Mouse (Mus musculus) hindbrain, embryonic 16.5 days (tissue): Measurements from ENCODE around the gene Fbxw11. TPM values are rescaled to one million over a fixed set of nuclear protein-coding genes. Genes with fewer than 3 reads are reported as not detected.

Experiments used
- ATAC-seq: fragments of 200-750 bp; cut with Nextera tagmentation; 2 replicates; pipeline ENCODE4 v1.8.0; 2017; ENCODE audit warnings: moderate TSS enrichment, moderate library complexity
- H3K27ac ChIP-seq: fragments of 300-500 bp; sonication (generic); 2 replicates; pipeline ENCODE4 v1.5.1; 2014; ENCODE audit warnings: low read depth, mild to moderate bottlenecking, control low read depth, low read length, moderate library complexity
- H3K27me3 ChIP-seq: fragments of 300-500 bp; sonication (generic); replicated peaks from 2 replicates; pipeline ENCODE4 v1.6.1; 2014; ENCODE audit warnings: low read length; ENCODE audit not compliant: control insufficient read depth, insufficient read depth
- H3K36me3 ChIP-seq: fragments of 300-500 bp; sonication (generic); 2 replicates; pipeline ENCODE4 v1.6.1; 2014; ENCODE audit warnings: mild to moderate bottlenecking, low read length, moderate library complexity, mixed read lengths; ENCODE audit not compliant: control insufficient read depth, insufficient read depth
- H3K4me1 ChIP-seq: fragments of 300-500 bp; sonication (generic); 2 replicates; pipeline ENCODE4 v1.6.1; 2014; ENCODE audit warnings: low read depth, low read length; ENCODE audit not compliant: control insufficient read depth, insufficient read depth
- H3K4me2 ChIP-seq: fragments of 300-500 bp; sonication (generic); 2 replicates; pipeline ENCODE4 v1.6.1; 2014; ENCODE audit warnings: mild to moderate bottlenecking, low read length, control low read depth, moderate library complexity
- H3K4me3 ChIP-seq: fragments of 300-500 bp; sonication (generic); 2 replicates; pipeline ENCODE4 v1.5.1; 2014; ENCODE audit warnings: mild to moderate bottlenecking, low read length, control low read depth, moderate library complexity
- H3K9ac ChIP-seq: fragments of 300-500 bp; sonication (generic); 2 replicates; pipeline ENCODE4 v1.6.1; 2014; ENCODE audit warnings: low read depth, mild to moderate bottlenecking, control low read depth, low read length, moderate library complexity
- H3K9me3 ChIP-seq: fragments of 300-500 bp; sonication (generic); 2 replicates; pipeline ENCODE4 v1.6.1; 2014; ENCODE audit warnings: mild to moderate bottlenecking, low read length, moderate library complexity; ENCODE audit not compliant: control insufficient read depth
- WGBS: fragments of 180-500 bp; shearing (Covaris S2); extraction: QIAGEN DNeasy Blood & Tissue Kit; methylation state at CpG from one replicate; pipeline ENCODE4 v1.1.7; 2014; 5-methylcytosine and 5-hydroxymethylcytosine counted together
- polyA plus RNA-seq: library from polyadenylated mRNA; unstranded; fragments of >200 nt; fragmentation: Nextera tagmentation; extraction: Ambion mirVana; gene quantifications from 2 replicates; pipeline ENCODE4 v1.2.1, GENCODE M21; 2015

Gene Fbxw11
- polyA plus RNA-seq, 1 experiment from 2014 or later = 106 TPM

DNA sequence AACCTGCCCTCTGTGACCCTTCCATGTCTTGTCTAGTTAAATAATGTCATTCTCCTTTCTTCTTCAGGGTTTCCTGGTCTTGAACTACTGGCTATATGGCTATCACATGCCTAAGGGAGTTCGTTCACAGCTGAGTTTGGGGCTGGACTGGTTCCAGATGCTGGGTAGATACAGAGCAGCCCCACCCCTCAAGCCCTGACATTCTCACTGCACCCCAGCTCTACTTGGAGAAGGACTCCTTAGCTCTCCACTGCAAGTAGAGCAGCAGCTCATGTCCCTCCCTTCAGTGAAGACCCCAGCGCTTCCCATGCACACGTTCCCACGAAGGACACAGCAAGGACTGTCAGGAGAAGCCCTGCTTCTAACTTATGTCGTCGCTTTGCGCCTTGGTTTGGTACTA lies 101.9 kb downstream of the Fbxw11 start:
- Histone ChIP-seq H3K27me3 (no peaks in the 10 kb centered on the region), H3K4me3 (no peak overlapping the region), H3K27ac (no peak overlapping the region), H3K4me2 (no peak overlapping the region), H3K9me3 (0 out of 2 replicates have a peak, but pooled peaks cover 3% of the 10 kb centered on the region), H3K9ac (no peak overlapping the region), H3K36me3 (peaks cover 33% of the 10 kb centered on the region), H3K4me1 (no peaks in the 10 kb centered on the region)
- no peak for ATAC-seq
- WGBS = 95% methylated on average over 7 of the region's 7 CpGs

DNA sequence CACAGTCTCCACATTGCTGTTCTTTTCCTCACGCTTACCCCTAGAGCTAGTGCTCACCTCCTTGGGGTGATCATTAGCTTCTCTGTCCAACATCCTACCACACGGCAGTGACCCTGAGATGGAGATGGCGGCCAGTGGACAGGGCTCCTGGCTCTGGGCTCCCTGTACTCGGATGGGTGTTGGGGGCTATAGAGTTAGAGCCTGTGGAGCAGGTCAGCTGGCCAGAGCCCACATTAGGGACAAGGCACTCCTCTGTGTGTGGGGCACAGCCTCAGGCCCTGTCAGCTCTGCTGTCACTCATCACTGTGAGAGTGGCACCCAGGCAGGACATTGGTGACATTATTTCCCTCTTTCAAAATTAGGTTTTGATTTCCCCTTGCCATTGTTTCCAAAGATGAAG lies 102.9 kb downstream of the Fbxw11 start:
- Histone ChIP-seq H3K36me3 (peaks cover 29% of the 10 kb centered on the region), H3K9ac (no peak overlapping the region), H3K4me3 (no peak overlapping the region), H3K9me3 (0 out of 2 replicates have a peak, but pooled peaks cover 3% of the 10 kb centered on the region), H3K27me3 (no peaks in the 10 kb centered on the region), H3K4me2 (no peak overlapping the region), H3K4me1 (no peaks in the 10 kb centered on the region), H3K27ac (no peak overlapping the region)
- no peak for ATAC-seq
- WGBS = 90% methylated on average over 4 of the region's 4 CpGs

DNA sequence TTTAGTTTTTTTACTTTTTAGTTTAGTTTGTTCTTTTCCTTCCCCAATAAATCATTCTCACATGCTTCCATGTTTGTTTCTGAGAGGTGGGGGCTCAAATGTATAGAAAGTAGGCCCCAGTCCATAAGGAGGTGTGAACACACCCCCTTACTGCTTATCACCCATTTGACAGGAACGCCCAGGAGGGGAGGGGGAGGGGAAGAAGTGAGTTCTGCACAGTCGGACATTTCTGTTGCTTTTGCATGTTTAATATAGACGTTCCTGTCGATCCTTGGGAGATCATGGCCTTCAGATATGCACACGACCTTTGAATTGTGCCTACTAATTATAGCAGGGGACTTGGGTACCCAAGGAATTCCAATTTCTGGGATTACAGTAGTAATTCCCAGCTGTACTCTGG lies 103.5 kb downstream of the Fbxw11 start:
- WGBS = 67% methylated on average over 5 of the region's 5 CpGs
- Histone ChIP-seq H3K36me3 (peaks cover 25% of the 10 kb centered on the region), H3K9ac (no peak overlapping the region)

DNA sequence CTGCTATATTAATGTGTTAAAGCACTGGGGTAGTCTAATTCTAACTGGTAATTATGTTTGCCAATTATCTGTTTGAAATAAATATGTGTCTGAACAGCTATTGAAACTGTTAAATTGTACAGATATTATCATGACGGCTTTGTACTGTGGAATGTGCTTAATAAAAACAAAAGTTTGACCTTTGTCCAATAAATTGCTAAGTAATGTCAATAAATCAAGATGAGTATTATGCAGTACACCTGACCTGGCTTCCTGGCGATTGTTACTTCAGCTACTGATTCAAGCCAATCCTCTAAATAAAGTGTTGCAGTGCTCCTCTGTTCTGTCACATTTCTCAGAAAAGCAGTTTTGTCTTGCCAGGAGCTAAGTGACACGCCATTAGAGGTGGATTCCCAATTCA lies 104.0 kb downstream of the Fbxw11 start:
- Histone ChIP-seq H3K4me1 (no peaks in the 10 kb centered on the region), H3K9ac (no peak overlapping the region), H3K27me3 (no peaks in the 10 kb centered on the region), H3K36me3 (peaks cover 22% of the 10 kb centered on the region), H3K4me2 (no peak overlapping the region), H3K9me3 (0 out of 2 replicates have a peak, but pooled peaks cover under 1% of the 10 kb centered on the region), H3K27ac (no peak overlapping the region), H3K4me3 (no peak overlapping the region)
- no peak for ATAC-seq
- WGBS = 86% methylated on average over 3 of the region's 3 CpGs

More for the DNA sequence above, 103.5 kb downstream of the Fbxw11 start:
- H3K4me3 ChIP-seq = no peak overlapping the region
- H3K9me3 ChIP-seq = 0 out of 2 replicates have a peak, but pooled peaks cover 3% of the 10 kb centered on the region
- no peak overlapping the region for H3K27ac ChIP-seq
- no peaks in the 10 kb centered on the region for H3K4me1 ChIP-seq
- H3K4me2 ChIP-seq = no peak overlapping the region
- no peaks in the 10 kb centered on the region for H3K27me3 ChIP-seq
- no peak for ATAC-seq

DNA sequence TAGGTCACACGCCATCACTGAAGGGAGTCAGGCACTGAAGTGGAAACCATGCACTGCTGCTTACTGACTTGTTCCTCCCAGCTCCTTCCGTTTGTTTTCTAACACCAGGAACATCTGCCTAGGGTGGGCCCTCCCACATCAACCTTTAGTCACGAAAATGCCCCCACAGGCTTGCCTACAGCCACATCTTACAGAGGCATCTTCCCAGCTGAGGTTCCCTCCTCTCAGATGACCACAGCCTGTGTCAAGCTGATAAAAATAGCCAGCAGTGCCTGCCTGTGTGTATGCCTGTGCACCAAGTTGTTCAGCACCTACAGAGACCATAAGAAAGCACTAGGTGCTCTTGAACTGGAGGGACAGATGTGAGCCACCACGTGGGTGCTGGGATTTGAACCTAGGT lies 106.3 kb downstream of the Fbxw11 start:
- no peak for ATAC-seq

DNA sequence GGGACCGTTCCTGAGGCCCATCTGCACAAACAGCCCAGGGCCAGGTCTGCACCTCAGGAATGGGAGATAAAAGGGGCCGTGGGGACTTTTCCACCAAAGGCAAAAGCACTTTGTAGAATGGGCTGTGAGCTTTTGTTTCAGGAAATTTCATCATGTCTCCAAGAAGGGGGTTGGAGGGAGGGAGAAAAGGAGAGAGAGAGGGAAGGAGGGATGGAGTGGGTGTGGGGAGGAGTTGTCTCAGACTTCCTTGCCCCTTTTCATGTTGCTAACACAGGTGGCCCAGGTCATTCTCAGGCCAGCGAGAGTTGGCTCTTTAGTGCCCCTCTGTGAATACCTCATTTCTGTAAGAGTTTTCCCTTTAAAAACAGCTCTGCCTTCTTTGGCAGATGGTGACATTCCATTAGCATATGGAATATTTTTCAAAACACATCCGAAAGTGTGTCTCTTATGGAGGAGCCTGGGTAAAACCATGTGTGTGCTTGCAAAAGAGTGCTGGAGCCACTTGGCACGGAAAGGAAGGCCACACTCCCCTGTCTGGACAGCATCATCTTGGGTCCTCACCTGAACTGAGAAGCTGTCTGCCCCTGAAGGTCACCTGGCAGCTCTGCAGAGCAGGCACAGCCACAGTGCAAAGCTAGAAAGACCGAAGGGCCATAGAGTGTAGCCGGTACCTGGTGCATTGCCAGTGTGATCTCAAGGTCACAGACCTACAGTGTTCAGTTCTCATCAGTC lies 109.5 kb downstream of the Fbxw11 start:
- Histone ChIP-seq H3K27me3 (no peaks in the 10 kb centered on the region), H3K9me3 (no peaks in the 10 kb centered on the region), H3K9ac (no peak overlapping the region), H3K36me3 (no peaks in the 10 kb centered on the region; the same call in 1 of the 2 replicates), H3K4me3 (no peak overlapping the region), H3K4me2 (no peak overlapping the region), H3K4me1 (no peaks in the 10 kb centered on the region), H3K27ac (no peak overlapping the region)
- no peak for ATAC-seq
- WGBS = 71% methylated on average over 7 of the region's 7 CpGs

More for the DNA sequence above, 106.3 kb downstream of the Fbxw11 start:
- 69% methylated on average over 4 of the region's 4 CpGs for WGBS
- Histone ChIP-seq H3K27ac (no peak overlapping the region), H3K9me3 (no peaks in the 10 kb centered on the region), H3K4me1 (no peaks in the 10 kb centered on the region), H3K9ac (no peak overlapping the region), H3K4me2 (no peak overlapping the region), H3K27me3 (no peaks in the 10 kb centered on the region), H3K4me3 (no peak overlapping the region), H3K36me3 (peaks cover 12% of the 10 kb centered on the region)

DNA sequence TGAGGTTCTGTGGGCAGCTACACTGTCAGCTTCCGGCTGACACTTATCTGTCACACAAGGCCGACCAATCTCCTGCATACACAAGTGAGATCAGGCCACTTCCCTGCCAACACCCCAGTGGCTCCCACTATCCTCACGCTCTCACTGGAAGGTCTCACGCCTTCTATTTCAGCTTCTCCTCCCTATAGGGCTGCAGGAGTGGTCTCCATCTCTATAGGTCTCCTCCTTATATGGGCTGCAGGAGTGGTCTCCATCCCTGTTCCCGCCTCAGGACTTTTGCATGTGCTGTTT lies 110.0 kb downstream of the Fbxw11 start:
- Histone ChIP-seq H3K4me1 (no peaks in the 10 kb centered on the region), H3K36me3 (no peaks in the 10 kb centered on the region), H3K4me2 (no peak overlapping the region), H3K9me3 (no peaks in the 10 kb centered on the region), H3K9ac (no peak overlapping the region), H3K27ac (no peak overlapping the region), H3K27me3 (no peaks in the 10 kb centered on the region), H3K4me3 (no peak overlapping the region)
- ATAC-seq = no peak
- WGBS = 95% methylated on average over 5 of the region's 5 CpGs

DNA sequence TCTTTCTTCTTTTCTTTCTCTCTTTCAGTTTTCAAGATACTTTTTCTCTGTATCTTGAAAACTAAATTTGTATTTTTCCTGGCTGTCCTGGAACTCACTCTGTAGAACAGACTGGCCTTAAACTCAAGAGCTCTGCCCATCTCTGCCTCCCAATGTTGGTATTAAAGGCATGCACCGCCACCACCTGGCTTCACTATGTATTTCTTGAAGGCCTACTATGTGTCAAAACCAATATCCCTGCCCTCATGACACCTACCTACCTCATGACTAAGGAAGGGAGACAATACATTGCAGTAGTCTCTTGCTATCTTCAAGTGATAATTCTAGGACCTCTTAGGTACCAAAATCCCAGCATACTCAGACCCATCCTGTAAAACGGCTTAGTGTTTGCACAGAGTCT lies 110.8 kb downstream of the Fbxw11 start:
- H3K9ac ChIP-seq = no peak overlapping the region
- H3K4me3 ChIP-seq = no peak overlapping the region
- no peak overlapping the region for H3K27ac ChIP-seq
- no peak for ATAC-seq
- 85% methylated on average over 2 of the region's 2 CpGs for WGBS
- no peaks in the 10 kb centered on the region for H3K36me3 ChIP-seq
- no peaks in the 10 kb centered on the region for H3K9me3 ChIP-seq
- H3K4me1 ChIP-seq = no peaks in the 10 kb centered on the region
- no peaks in the 10 kb centered on the region for H3K27me3 ChIP-seq
- H3K4me2 ChIP-seq = no peak overlapping the region

DNA sequence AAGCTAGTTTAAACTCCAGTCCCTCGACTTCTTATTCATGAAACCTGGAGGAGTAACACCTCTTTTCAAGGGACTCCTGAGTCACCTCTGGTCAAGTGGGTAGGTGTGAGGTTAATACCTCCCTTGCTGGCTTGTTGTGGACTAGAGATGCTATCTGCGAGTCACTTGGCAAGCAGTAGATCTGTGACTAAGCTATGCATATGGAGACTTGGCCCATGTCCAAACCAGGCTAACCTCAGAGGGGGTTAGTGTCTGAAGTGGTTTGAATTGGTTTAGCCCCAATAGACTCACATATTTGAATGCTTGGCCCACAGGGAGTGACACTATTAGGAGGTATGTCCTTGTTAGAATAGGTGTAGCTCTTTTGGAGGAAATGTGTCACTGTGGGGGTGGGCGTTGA lies 120.2 kb downstream of the Fbxw11 start:
- H3K36me3 ChIP-seq = no peaks in the 10 kb centered on the region
- no peak overlapping the region for H3K4me3 ChIP-seq
- no peak overlapping the region for H3K27ac ChIP-seq
- H3K27me3 ChIP-seq = no peaks in the 10 kb centered on the region
- no peaks in the 10 kb centered on the region for H3K4me1 ChIP-seq
- no peak for ATAC-seq
- WGBS = 67% methylated on average over 3 of the region's 3 CpGs
- H3K9me3 ChIP-seq = no peaks in the 10 kb centered on the region
- no peak overlapping the region for H3K9ac ChIP-seq
- no peak overlapping the region for H3K4me2 ChIP-seq
